Mouse (Mus musculus) heart, postnatal 36 days (tissue): ENCODE measurements around the gene Mycl. TPM values are rescaled to one million over a fixed set of nuclear protein-coding genes. Genes with fewer than 3 reads are reported as not detected.
"Not testable (repeated sequence)": the region's sequence is repeated elsewhere in the genome, so short reads cannot be mapped to it uniquely, and the experiment has no call there.

Source experiments
- DNase-seq, 2 experiments: peaks; one replicate each; pipeline ENCODE4 v3.0.0; 2021 to 2022
- intact Hi-C: fragments of 180-260 bp; cut with DNase I; formaldehyde crosslinking; loops from one replicate; pipeline ENCODE4 v1.15.1; 2025
- total RNA-seq, 2 experiments: library from RNA; stranded (reverse); gene quantifications; 2 replicates each; pipeline ENCODE4 v1.2.3; 2021

The Mycl gene
- total RNA-seq, 2 experiments from 2014 or later, result 0.14 to 0.31 TPM

GRCm38 (mm10) chr4:122980684-122981083 lies 14.8 kb upstream of the Mycl start:
- intact Hi-C loops, result loop anchor here (5.0 kb wide), 1 partner anchor 1738 kb away; no protein-coding TSS in a partner anchor
- no peak for DNase-seq

GRCm38 (mm10) chr4:122981238-122981637 lies 14.2 kb upstream of the Mycl start:
- no peak for DNase-seq
- intact Hi-C loops, result loop anchor here (5.0 kb wide), 1 partner anchor 1739 kb away; no protein-coding TSS in a partner anchor

- intact Hi-C loops, result loop anchor here (5.0 kb wide), 1 partner anchor 1740 kb away; no protein-coding TSS in a partner anchor
- no peak for DNase-seq
These were observed 13.5 kb upstream of the Mycl start for GRCm38 (mm10) chr4:122981930-122982329.

GRCm38 (mm10) chr4:122982537-122982936 lies 12.9 kb upstream of the Mycl start:
- DNase-seq, result no peak
- intact Hi-C loops, result loop anchor here (5.0 kb wide), 1 partner anchor 1740 kb away; no protein-coding TSS in a partner anchor

- intact Hi-C loops, result loop anchor here (1.0 to 5.0 kb wide), 4 partner anchors 73 to 1741 kb away; no protein-coding TSS in a partner anchor
- DNase-seq, result no peak
These were observed 11.8 kb upstream of the Mycl start for GRCm38 (mm10) chr4:122983486-122984261.

- DNase-seq, result peak; percentile 21 to 38
- intact Hi-C loops, result loop anchor here (1.0 to 2.0 kb wide), 3 partner anchors 41 to 176 kb away; no protein-coding TSS in a partner anchor
These were observed 10.3 kb upstream of the Mycl start for GRCm38 (mm10) chr4:122985110-122985509.

- no peak for DNase-seq
- intact Hi-C loops, result no loop called here
These were observed 8.0 kb upstream of the Mycl start for GRCm38 (mm10) chr4:122987421-122987820.

- DNase-seq, intact Hi-C loops: not testable (repeated sequence)
These were observed 7.4 kb upstream of the Mycl start for GRCm38 (mm10) chr4:122988004-122988403.

GRCm38 (mm10) chr4:122991177-122991576 lies 4.3 kb upstream of the Mycl start:
- no peak for DNase-seq
- intact Hi-C loops, result no loop called here

GRCm38 (mm10) chr4:122992276-122992675 lies 3.2 kb upstream of the Mycl start:
- no peak for DNase-seq
- intact Hi-C loops, result no loop called here

GRCm38 (mm10) chr4:122996221-122996617 lies 767 bp downstream of the Mycl start:
- intact Hi-C loops, result no loop called here
- DNase-seq, result peak; percentile 16 to 42

- peak; percentile 9 to 24 for DNase-seq
- intact Hi-C loops, result no loop called here
These were observed 1.3 kb downstream of the Mycl start for GRCm38 (mm10) chr4:122996618-122997381.

- no peak for DNase-seq
- intact Hi-C loops, result loop anchor here (2.0 kb wide), 1 partner anchor 14 kb away; no protein-coding TSS in a partner anchor
These were observed 3.2 kb downstream of the Mycl start for GRCm38 (mm10) chr4:122998537-122999262.

GRCm38 (mm10) chr4:122999263-122999691 lies 3.8 kb downstream of the Mycl start:
- DNase-seq, result no peak
- intact Hi-C loops, result loop anchor here (2.0 kb wide), 1 partner anchor 14 kb away; no protein-coding TSS in a partner anchor

GRCm38 (mm10) chr4:123000130-123000529 lies 4.7 kb downstream of the Mycl start:
- intact Hi-C loops, result no loop called here
- DNase-seq, result no peak

GRCm38 (mm10) chr4:123000617-123001342 lies 5.3 kb downstream of the Mycl start:
- intact Hi-C loops, result no loop called here
- DNase-seq, result no peak

GRCm38 (mm10) chr4:123005054-123005966 lies 9.9 kb downstream of the Mycl start:
- no peak for DNase-seq
- intact Hi-C loops, result no loop called here

GRCm38 (mm10) chr4:123012501-123012900 lies 17.0 kb downstream of the Mycl start:
- intact Hi-C loops, result loop anchor here (2.0 kb wide), 1 partner anchor 14 kb away; no protein-coding TSS in a partner anchor
- not testable (repeated sequence) for DNase-seq
